Mouse (Mus musculus): ENCODE data around the gene Fmo1.

DNA sequence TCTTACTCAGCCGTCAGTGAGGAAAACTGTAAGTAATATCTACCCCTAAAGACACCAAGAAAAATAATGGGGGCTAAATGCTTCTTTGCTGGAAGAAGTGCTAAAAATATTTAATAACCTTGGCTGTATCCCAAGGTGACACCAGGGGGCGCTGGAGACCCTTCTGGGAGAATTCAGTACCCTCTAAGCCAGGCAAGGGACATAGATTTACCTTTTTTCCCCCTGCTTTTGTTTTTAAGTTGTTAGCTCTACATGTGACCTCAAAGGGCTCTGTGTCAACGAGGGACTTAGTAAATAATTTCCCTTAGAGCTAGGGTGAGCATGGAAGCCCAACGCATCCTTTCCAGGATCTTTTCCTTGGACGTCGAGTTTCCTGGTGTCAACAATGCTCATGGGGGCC is 29.5 kb upstream of the Fmo1 start:
- TF ChIP-seq POLR2A (IDR thresholded peaks at IDR 0.05; ENCODE audit: low read depth, low read length) (no peak), CTCF (IDR thresholded peaks at IDR 0.05; ENCODE audit: borderline replicate concordance, insufficient read depth, low read length) (no peak)
